Mouse (Mus musculus) urinary bladder, postnatal 0 days (tissue): ENCODE data around the gene Bcl2l14. TPM values are rescaled to one million over a fixed set of nuclear protein-coding genes. Genes with fewer than 3 reads are reported as not detected.

ENCODE experiments used
- polyA plus RNA-seq: library from polyadenylated mRNA; unstranded; fragments of >200 nt; fragmentation: Nextera tagmentation; extraction: Ambion mirVana; gene quantifications from 2 replicates; pipeline ENCODE4 v1.2.1, GENCODE M21; 2015

Bcl2l14 gene
- polyA plus RNA-seq, result 39.8 and 44.3 TPM in 2 replicates

GRCm38 (mm10) chr6:134396018-134396417 lies at the start of gene Bcl2l14:
TSS of gene Bcl2l14 (plus strand) at chr6:134396318.

Other genes starting within 250 kb of the Bcl2l14 start
- 16.1 and 19.2 TPM in 2 replicates for gene Lrp6, start 170.6 kb downstream of the Bcl2l14 start, polyA plus RNA-seq
- 9.4 and 10.3 TPM in 2 replicates for gene Mansc1, start 236.2 kb downstream of the Bcl2l14 start, polyA plus RNA-seq
- 12.9 and 13.5 TPM in 2 replicates for gene Borcs5, start 243.2 kb downstream of the Bcl2l14 start, polyA plus RNA-seq